In genomic region chr5:124249614-124250591, GRCm38 (mm10) we compare ENCODE assay signal across 8 mouse cellular contexts. TPM values are rescaled to one million over a fixed set of nuclear protein-coding genes. Genes with fewer than 3 reads are reported as not detected.
DNase-seq lines count a peak whose midpoint lies in the region; ATAC-seq and TF ChIP-seq lines count a peak whose summit lies in the region.

Gene Pitpnm2 (minus strand): TSS chr5:124249760.

- H3K4me3 ChIP-seq in CH12.LX (replicated peaks in 1 of 3; ENCODE audit: low read depth in 2 of 3, low read length in 2 of 3, poor library complexity in 1 of 3), result peak within 1 kb of the TSS; percentile 61 to 79 (median 65)
- peak within 1 kb of the TSS; percentile 77 for H3K4me3 ChIP-seq in heart, adult 2 months
- H3K4me3 ChIP-seq in kidney, postnatal 0 days (replicated peaks; ENCODE audit: low read depth, low read length), result peak within 1 kb of the TSS; percentile 63
- peak within 1 kb of the TSS; percentile 66 for H3K4me3 ChIP-seq in lung, adult 2 months (replicated peaks; ENCODE audit: extremely low read depth, low read depth, low read length)

- in situ Hi-C loops in CH12.LX (cut with MboI; ENCODE audit: low pct_ligation_motif_present, low pct_unique_long_range_greater_than_20kb, low sequenced_read_pairs), result no loop called here

- peak; percentile 63 for ATAC-seq in kidney, postnatal 0 days (replicated peaks; ENCODE audit: low FRiP score, low read depth)
- ATAC-seq in neutrophil, adult 5-6 weeks (ENCODE audit: extremely low read depth, insufficient number of reproducible peaks, low FRiP score, poor library complexity, severe bottlenecking), result no peak
- ATAC-seq in monocyte, adult 5-6 weeks (replicated peaks; ENCODE audit: insufficient number of reproducible peaks, low FRiP score, low TSS enrichment, poor library complexity, severe bottlenecking), result no peak

- peak within 1 kb of the TSS; percentile 91 for H3K4me2 ChIP-seq in CH12.LX (ENCODE audit: insufficient read depth, low read depth, poor library complexity, severe bottlenecking)
- H3K4me2 ChIP-seq in kidney, postnatal 0 days (ENCODE audit: low read length), result peak within 1 kb of the TSS; percentile 72

- peak within 1 kb of the TSS; percentile 82 for H3K9ac ChIP-seq in CH12.LX (ENCODE audit: insufficient read depth, low read depth)
- peak within 1 kb of the TSS; percentile 93 for H3K9ac ChIP-seq in heart, adult 2 months (ENCODE audit: low read depth, low read length)
- H3K9ac ChIP-seq in kidney, postnatal 0 days (ENCODE audit: low read depth, low read length), result peak within 1 kb of the TSS; percentile 88

- 3% methylated on average over 89 of the region's 90 CpGs for WGBS in heart, adult 2 months
- under 1% methylated on average over 63 of the region's 90 CpGs for WGBS in kidney, postnatal 0 days
- 7% methylated on average over 89 of the region's 90 CpGs for WGBS in lung, adult 2 months

- H3K9me3 ChIP-seq in CH12.LX (replicated peaks; ENCODE audit: low read length), result no peaks in the 10 kb centered on the region
- no peaks in the 10 kb centered on the region for H3K9me3 ChIP-seq in kidney, postnatal 0 days (replicated peaks; ENCODE audit: low read length)

- TF ChIP-seq EP300 in CH12.LX (IDR thresholded peaks at IDR 0.05; ENCODE audit: low read length), result no peak
- no peak for TF ChIP-seq EP300 in heart, adult 2 months (IDR thresholded peaks at IDR 0.05; ENCODE audit: insufficient read depth, low read depth, low read length)

- no peak within 1 kb of the TSS for H3K27ac ChIP-seq in CH12.LX (ENCODE audit: insufficient read depth, low read depth)
- H3K27ac ChIP-seq in heart, adult 2 months, result peak within 1 kb of the TSS; percentile 94
- H3K27ac ChIP-seq in kidney, postnatal 0 days, result peak within 1 kb of the TSS; percentile 81

- no peak for TF ChIP-seq RAD21 in CH12.LX (IDR thresholded peaks at IDR 0.05; ENCODE audit: low read depth, low read length)

- DNase-seq in CH12.LX (ENCODE audit: extremely low read depth) (peak; percentile 28), ZHBTc4 (ENCODE audit: low read depth, low spot score) (peak; percentile 56)
- DNase-seq in embryo, embryonic 10.5 days (ENCODE audit: low spot score), result peak; percentile 66
- DNase-seq in heart, adult 2 months, result peak; percentile 77 to 82
- peak; percentile 80 for DNase-seq in kidney, postnatal 0 days (ENCODE audit: low spot score)
- DNase-seq in lung, adult 2 months, result peak; percentile 51

- H3K79me2 ChIP-seq in CH12.LX (replicated peaks; ENCODE audit: control insufficient read depth, extremely low read depth, insufficient read depth, poor library complexity, severe bottlenecking), result no peaks in the 10 kb centered on the region; the same call in 1 of the 2 replicates
- H3K79me2 ChIP-seq in heart, adult 2 months (replicated peaks; ENCODE audit: control insufficient read depth, insufficient read depth, low read length), result no peaks in the 10 kb centered on the region

- H3K4me1 ChIP-seq in CH12.LX (ENCODE audit: control insufficient read depth in 1 of 2, insufficient read depth in 2 of 2), result peaks cover 3 to 20% of the 10 kb centered on the region in 2 experiments
- H3K4me1 ChIP-seq in heart, adult 2 months (ENCODE audit: control insufficient read depth, insufficient read depth, low read length), result peaks cover 6% of the 10 kb centered on the region
- H3K4me1 ChIP-seq in kidney, postnatal 0 days (replicated peaks; ENCODE audit: insufficient read depth, low read length), result 0 out of 2 replicates have a peak, but pooled peaks cover 10% of the 10 kb centered on the region
- H3K4me1 ChIP-seq in lung, adult 2 months (ENCODE audit: control insufficient read depth, insufficient read depth, low read length), result peaks cover 7% of the 10 kb centered on the region

- no peaks in the 10 kb centered on the region for H3K27me3 ChIP-seq in CH12.LX (replicated peaks)
- H3K27me3 ChIP-seq in heart, adult 2 months (ENCODE audit: control insufficient read depth, insufficient read depth, low read length), result no peaks in the 10 kb centered on the region
- no peaks in the 10 kb centered on the region for H3K27me3 ChIP-seq in kidney, postnatal 0 days (ENCODE audit: insufficient read depth, low read length)

- intact Hi-C loops in heart, adult 2 months (cut with DNase I), result loop anchor here (2.0 to 5.0 kb wide), 5 partner anchors 31 to 138 kb away; partner anchors contain the start of gene Ogfod2

- dilution Hi-C loops in CH12.LX (cut with MboI; ENCODE audit: extremely low pct_ligation_motif_present, extremely low pct_unique_long_range_greater_than_20kb, low sequenced_read_pairs), result no loop called here

- no peak for TF ChIP-seq CTCF in CH12.LX (conservative IDR thresholded peaks at IDR 0.05 in 1 of 2, IDR thresholded peaks at IDR 0.05 in 1 of 2; ENCODE audit: low read depth in 2 of 2, low read length in 2 of 2)
- TF ChIP-seq CTCF in heart, adult 2 months (IDR thresholded peaks at IDR 0.05), result peak; percentile 29
- TF ChIP-seq CTCF in kidney, postnatal 0 days (IDR thresholded peaks at IDR 0.05; ENCODE audit: low read depth), result no peak; the same call in 1 of the 2 replicates
- no peak for TF ChIP-seq CTCF in lung, adult 2 months (IDR thresholded peaks at IDR 0.05; ENCODE audit: insufficient read depth, low read length)

- H3K36me3 ChIP-seq in CH12.LX (replicated peaks in 1 of 2; ENCODE audit: control insufficient read depth in 1 of 2, insufficient read depth in 1 of 2, low read length in 1 of 2), result peaks cover 3 to 39% of the 10 kb centered on the region in 2 experiments
- no peaks in the 10 kb centered on the region; the same call in 1 of the 2 replicates for H3K36me3 ChIP-seq in heart, adult 2 months (ENCODE audit: control insufficient read depth, insufficient read depth, low read length)
- no peaks in the 10 kb centered on the region for H3K36me3 ChIP-seq in kidney, postnatal 0 days (ENCODE audit: insufficient read depth, low read length)

- TF ChIP-seq POLR2A in CH12.LX (IDR thresholded peaks at IDR 0.05; ENCODE audit: low read depth, low read length), result peak; percentile 23; the same call in 1 of the 2 replicates
- 0 out of 2 replicates have a peak, but pooled peaks have one; percentile 37 for TF ChIP-seq POLR2A in heart, adult 2 months (IDR thresholded peaks at IDR 0.05; ENCODE audit: insufficient read depth, low read depth, low read length)
- 0 out of 2 replicates have a peak, but pooled peaks have one; percentile 41 for TF ChIP-seq POLR2A in lung, adult 2 months (IDR thresholded peaks at IDR 0.05; ENCODE audit: borderline replicate concordance, extremely low read depth, low read depth, low read length)

TF ChIP-seq in CH12.LX, 34 proteins besides CTCF, POLR2A, EP300 and RAD21:
- no peak for TF ChIP-seq MAZ (IDR thresholded peaks at IDR 0.05; ENCODE audit: low read depth, low read length)
- TF ChIP-seq MXI1 (IDR thresholded peaks at IDR 0.05; ENCODE audit: low read depth, low read length), result peak; percentile 10; the same call in 1 of the 2 replicates
- TF ChIP-seq KAT2A (IDR thresholded peaks at IDR 0.05; ENCODE audit: insufficient replicate concordance, low read length), result no peak

RNA-seq across cellular contexts. Expression of gene Pitpnm2, which starts in this region (rescaled TPM):
- total RNA-seq in CH12.LX (2012; rRNA removed) (5.0 and 5.3 TPM in 2 replicates), CH12.LX (2014; rRNA removed) (1.0 and 1.7 TPM in 2 replicates)
- 8.0 and 11.9 TPM in 2 replicates for polyA plus RNA-seq in CH12.LX (2012; ENCODE audit: insufficient read length, low read depth)
- 10 to 100 TPM; 40.1 TPM for total RNA-seq in heart, adult 2 months (2021)
- 34.9 and 37.7 TPM in 2 replicates for polyA plus RNA-seq in heart, adult 2 months (2012; rRNA removed)
- polyA plus RNA-seq in kidney, postnatal 0 days (2015; fragmentation: Nextera tagmentation; extraction: Ambion mirVana), result 3.0 and 3.1 TPM in 2 replicates
- polyA plus RNA-seq in lung, adult 2 months (2012; rRNA removed), result 122 and 163 TPM in 2 replicates
- total RNA-seq in neutrophil, adult 5-6 weeks (2017), result 10.7 and 11.3 TPM in 2 replicates
- total RNA-seq in monocyte, adult 5-6 weeks (2017), result 1.1 to 2.8 TPM (median 1.3 TPM) in 3 replicates

Comparison
In these comparisons a context has a peak if more than half of its experiments do, and no peak if none do; other contexts are left out.
1. DNase-seq: peak in every context shown above with its lines; median percentile 80 in kidney, postnatal 0 days; 80 in heart, adult 2 months; 66 in embryo, embryonic 10.5 days; 56 in ZHBTc4; 51 in lung, adult 2 months; 28 in CH12.LX.